Mouse (Mus musculus): ENCODE results near the gene Arl15.

DNA sequence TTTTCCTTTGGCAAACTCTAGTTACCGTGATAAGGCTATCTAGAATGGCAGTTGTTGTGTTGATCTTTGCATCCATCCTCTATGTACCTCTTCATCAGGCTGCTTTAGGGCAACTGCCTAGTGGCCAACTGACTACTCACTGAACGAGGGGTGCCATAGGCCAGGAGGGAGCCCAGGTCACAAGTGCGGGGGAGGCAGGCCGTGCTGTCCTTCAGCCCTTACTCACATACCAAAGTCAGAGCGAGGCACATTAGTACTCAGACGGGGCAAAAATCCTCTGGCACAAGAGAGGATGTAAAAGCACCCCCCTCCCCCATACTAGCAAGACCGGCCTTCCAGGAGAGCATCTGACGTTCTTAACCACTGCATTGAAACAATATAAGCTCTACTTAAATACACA, 7.2 kb upstream of the Arl15 start:
- TF ChIP-seq CTCF (IDR thresholded peaks at IDR 0.05): no peak
- TF ChIP-seq EP300 (IDR thresholded peaks at IDR 0.05): no peak
